Mouse (Mus musculus) activated CD4-positive, CD25-positive, alpha-beta regulatory T cell, adult 9 weeks (primary cell): ENCODE results near the gene Khnyn. TPM values are rescaled to one million over a fixed set of nuclear protein-coding genes. Genes with fewer than 3 reads are reported as not detected.

Experiments
- polyA plus RNA-seq: library from polyadenylated mRNA; unstranded; fragments of 100-300 nt; shearing (Covaris generic); gene quantifications from one replicate; pipeline ENCODE4 v1.2.1, GENCODE M21; 2017

Gene Khnyn
- polyA plus RNA-seq, result 115 TPM

DNA sequence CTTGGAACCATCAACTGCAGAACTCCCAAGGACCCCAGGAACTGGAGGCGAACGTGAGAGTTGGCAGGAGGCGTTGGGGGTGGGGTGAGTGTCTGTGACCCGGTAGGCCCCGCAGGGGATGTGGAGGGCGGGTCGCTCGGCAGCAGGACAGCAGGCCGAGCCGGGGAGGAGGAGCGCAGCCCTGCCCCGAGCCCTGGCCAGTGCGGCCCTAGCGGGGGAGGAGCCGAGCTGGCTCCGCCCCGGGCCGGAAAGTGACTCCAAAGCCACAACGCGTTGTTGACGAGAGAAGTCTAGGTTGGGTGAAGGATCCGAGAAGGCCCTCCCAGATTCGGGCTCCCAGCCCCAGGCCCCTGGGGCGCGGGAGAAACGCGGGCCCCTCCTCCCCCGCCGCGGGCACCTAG, at the start of gene Khnyn:
Gene Khnyn, plus strand, starts transcription at position 235 of the 401 bp plus-strand sequence.

DNA sequence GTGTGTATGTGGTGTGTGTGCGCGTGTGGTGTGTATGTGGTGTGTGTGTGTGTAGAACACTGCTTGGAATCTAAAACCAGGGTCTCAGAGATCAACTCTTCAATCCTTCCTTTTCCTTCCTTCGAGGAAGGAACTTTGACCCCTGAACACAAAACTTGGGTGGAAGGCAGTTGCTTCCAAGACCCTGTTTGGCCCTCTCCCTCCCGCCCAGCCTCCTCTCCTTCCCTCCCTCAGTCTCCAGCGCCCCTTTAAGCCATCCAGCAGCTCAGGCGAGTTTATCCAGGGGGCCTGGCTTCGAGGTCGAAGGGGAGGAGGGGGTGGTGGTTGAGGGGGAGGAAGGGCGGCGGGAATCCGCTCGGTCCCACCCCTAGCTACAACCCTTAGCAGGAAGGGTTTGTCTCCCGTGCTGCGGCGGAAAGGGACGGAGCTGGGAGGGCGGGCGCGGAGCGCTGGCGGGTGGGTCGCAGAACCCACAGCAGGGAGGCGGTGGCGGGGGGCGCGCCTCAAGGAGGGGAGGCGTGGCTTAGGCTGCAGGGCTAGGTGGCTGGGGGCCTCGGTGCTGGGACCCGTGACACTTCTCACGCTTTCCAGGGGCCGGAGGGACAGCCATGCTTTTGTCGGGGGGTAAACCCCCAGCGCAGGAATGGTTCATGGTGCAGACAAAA, 31.0 kb upstream of the Khnyn start, which contains the start of gene Nynrin:
Gene Nynrin, plus strand, starts transcription at position 390 of the 665 bp plus-strand sequence.

DNA sequence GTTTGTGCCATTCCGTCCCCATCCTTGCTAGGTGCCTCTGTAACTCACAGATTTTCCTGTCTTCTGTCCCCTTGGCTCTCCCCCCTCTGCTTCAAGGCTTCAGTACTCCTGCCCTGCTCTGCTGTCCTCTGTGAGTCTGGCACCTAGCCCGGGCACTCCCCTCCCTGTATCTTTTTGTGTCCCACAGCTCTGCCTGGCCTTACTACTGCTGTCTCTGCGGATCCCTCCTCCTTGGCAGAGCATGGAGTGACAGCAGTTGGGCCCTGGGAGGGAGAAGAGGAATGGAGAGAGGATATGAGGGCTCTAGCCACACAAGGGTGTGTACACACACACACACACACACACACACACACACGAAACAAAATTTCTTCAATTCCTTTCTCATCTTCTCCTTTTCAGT, 581 bp upstream of the Khnyn start, which contains the start of gene Cbln3:
Gene Cbln3, minus strand, starts transcription at position 227 of the 400 bp plus-strand sequence.

DNA sequence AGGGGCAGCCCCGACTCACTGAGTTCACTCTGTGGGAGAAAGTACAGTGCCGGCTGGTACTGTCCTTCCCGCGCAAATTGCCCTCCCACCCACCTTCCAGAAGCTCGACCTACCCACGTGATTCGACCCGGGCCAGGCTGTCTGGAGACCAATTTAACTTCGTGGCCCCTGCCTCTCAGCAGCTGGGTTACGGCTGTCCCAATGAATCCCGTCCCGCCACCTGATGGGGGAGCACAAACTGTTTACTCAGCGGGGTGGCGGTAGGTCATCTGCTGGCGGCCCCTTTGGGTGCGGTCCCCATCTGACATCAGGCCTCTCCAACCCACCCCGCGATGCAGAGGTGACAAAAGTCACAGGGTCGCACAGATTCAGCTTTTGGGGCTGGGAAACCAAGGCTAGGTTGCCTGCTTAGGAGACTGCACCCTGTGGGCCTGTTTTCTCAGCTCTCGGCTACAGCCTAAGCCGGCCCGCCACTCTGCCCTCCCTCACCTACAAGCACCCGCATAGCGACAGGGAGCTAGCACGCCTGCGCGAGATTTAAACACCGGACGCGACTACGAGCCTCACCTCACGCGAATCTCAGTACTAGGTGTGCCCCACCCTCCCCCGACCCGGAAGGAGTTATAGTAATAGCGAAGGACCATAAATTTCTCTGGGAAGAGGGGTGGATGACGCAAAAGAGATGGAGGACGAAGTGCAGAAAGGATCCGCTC, 15.1 kb downstream of the Khnyn start, which contains the start of gene Sdr39u1:
Gene Sdr39u1, minus strand, starts transcription at position 593 of the 713 bp plus-strand sequence.

DNA sequence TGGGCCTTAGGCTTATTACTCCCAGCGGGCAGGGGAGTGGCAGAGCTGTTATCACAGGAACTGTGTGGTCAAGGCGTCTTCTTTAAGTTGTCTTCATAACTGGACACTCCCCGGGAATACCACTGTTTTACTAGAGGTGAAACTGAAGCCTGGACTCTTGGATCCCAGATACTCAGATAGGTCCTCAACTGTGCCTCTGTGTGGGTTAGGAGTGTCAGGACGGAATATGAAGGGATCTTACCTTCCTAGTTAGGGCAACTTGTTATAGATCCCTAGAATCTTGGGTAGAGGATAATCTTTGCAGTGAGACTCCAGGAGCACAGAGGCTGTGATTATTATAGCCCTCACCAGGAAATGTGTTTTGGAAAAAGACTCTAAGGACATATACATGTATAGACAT, 59.8 kb downstream of the Khnyn start, which contains the start of gene Cma1:
Gene Cma1, minus strand, starts transcription at position 101 of the 400 bp plus-strand sequence.

Other genes with a start within 250 kb of the Khnyn start
- gene Ipo4, start 249.0 kb upstream of the Khnyn start, polyA plus RNA-seq, result 74.4 TPM
- 2.5 TPM for gene Gm49378, start 247.1 kb upstream of the Khnyn start, polyA plus RNA-seq
- gene Tm9sf1, start 241.1 kb upstream of the Khnyn start, polyA plus RNA-seq, result 95.5 TPM
- 1.4 TPM for gene Tssk4, start 234.8 kb upstream of the Khnyn start, polyA plus RNA-seq
- gene Mdp1, start 224.4 kb upstream of the Khnyn start, polyA plus RNA-seq, result 120 TPM
- 49.3 TPM for gene Gmpr2, start 213.0 kb upstream of the Khnyn start, polyA plus RNA-seq
- gene Nedd8, start 212.8 kb upstream of the Khnyn start, polyA plus RNA-seq, result 452 TPM
- gene Tinf2, start 203.1 kb upstream of the Khnyn start, polyA plus RNA-seq, result 62.3 TPM
- gene Tgm1, start 171.0 kb upstream of the Khnyn start, polyA plus RNA-seq, result 0.39 TPM
- 71.3 TPM for gene Rabggta, start 162.7 kb upstream of the Khnyn start, polyA plus RNA-seq
- 56.9 TPM for gene Dhrs1, start 139.3 kb upstream of the Khnyn start, polyA plus RNA-seq
- gene Nop9, start 139.3 kb upstream of the Khnyn start, polyA plus RNA-seq, result 15.6 TPM
- not detected for gene Cideb, start 126.5 kb upstream of the Khnyn start, polyA plus RNA-seq
- gene Ltb4r2, start 123.5 kb upstream of the Khnyn start, polyA plus RNA-seq, result not detected
- gene Ltb4r1, start 119.0 kb upstream of the Khnyn start, polyA plus RNA-seq, result 3.1 TPM
- 0.11 TPM for gene Adcy4, start 100.9 kb upstream of the Khnyn start, polyA plus RNA-seq
- gene Ripk3, start 96.1 kb upstream of the Khnyn start, polyA plus RNA-seq, result 81.9 TPM
- not detected for gene Nfatc4, start 61.8 kb upstream of the Khnyn start, polyA plus RNA-seq
- 1.5 TPM for gene Nynrin, start 30.9 kb upstream of the Khnyn start, polyA plus RNA-seq
- not detected for gene Cbln3, start 555 bp upstream of the Khnyn start, polyA plus RNA-seq
- gene Sdr39u1, start 15.3 kb downstream of the Khnyn start, polyA plus RNA-seq, result 75.8 TPM
- gene Cma1, start 59.7 kb downstream of the Khnyn start, polyA plus RNA-seq, result not detected
- gene Cma2, start 66.0 kb downstream of the Khnyn start, polyA plus RNA-seq, result not detected
- not detected for gene Mcpt1, start 133.0 kb downstream of the Khnyn start, polyA plus RNA-seq
- not detected for gene Mcpt9, start 145.5 kb downstream of the Khnyn start, polyA plus RNA-seq
- gene Mcpt2, start 157.1 kb downstream of the Khnyn start, polyA plus RNA-seq, result not detected
- gene Mcpt4, start 177.4 kb downstream of the Khnyn start, polyA plus RNA-seq, result not detected
- not detected for gene Mcpt8, start 200.3 kb downstream of the Khnyn start, polyA plus RNA-seq
- gene Ctsg, start 217.6 kb downstream of the Khnyn start, polyA plus RNA-seq, result not detected
- not detected for gene Gzme, start 235.7 kb downstream of the Khnyn start, polyA plus RNA-seq
- gene Gzmd, start 247.7 kb downstream of the Khnyn start, polyA plus RNA-seq, result not detected